Mouse (Mus musculus): ENCODE data around the gene Nrn1l. TPM values are rescaled to one million over a fixed set of nuclear protein-coding genes. Genes with fewer than 3 reads are reported as not detected.

Nrn1l gene
- total RNA-seq, 2 experiments from 2014 or later = 1.3 to 1.6 TPM

DNA sequence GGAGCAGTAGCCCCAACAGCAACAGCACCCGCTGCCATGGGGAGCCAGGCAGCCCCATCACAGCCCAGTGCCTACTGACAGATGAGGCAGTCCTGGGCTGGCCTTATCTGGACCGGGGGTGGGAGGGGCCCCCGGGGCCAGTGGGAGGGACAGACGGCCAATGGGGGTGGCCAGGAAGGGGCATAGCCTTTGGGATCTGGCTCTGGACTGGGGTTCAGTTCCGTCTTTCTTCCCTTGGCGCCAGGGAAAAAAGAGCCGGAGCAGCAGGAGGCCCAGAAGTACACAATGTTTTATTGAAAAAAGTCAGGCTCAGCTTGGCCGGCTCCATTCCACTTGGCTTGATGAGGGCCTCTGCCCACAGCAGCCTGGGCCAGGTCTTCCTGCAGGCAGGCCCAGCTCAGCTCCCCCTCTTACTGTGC is 50.0 kb downstream of the Nrn1l start, which contains the start of gene Lcat:
Gene Lcat, minus strand, starts transcription at position 62 of the 419 bp plus-strand sequence.
- no peak for DNase-seq (ENCODE audit: low spot score in 2 of 2)

Other genes starting within 250 kb of the Nrn1l start
- 1 to 10 TPM; 2.0 to 2.9 TPM for gene Carmil2, start 207.3 kb upstream of the Nrn1l start, total RNA-seq (2021)
- 10 to 100 TPM; 21.1 to 23.9 TPM for gene Acd, start 192.5 kb upstream of the Nrn1l start, total RNA-seq (2021)
- 10 to 100 TPM in 1 of 2 experiments, 1 to 10 TPM in 1; 7.5 to 14.2 TPM for gene Pard6a, start 192.4 kb upstream of the Nrn1l start, total RNA-seq (2021)
- not detected for gene 4933405L10Rik, start 185.9 kb upstream of the Nrn1l start, total RNA-seq (2021)
- 1 to 10 TPM; 3.0 to 3.5 TPM for gene Enkd1, start 185.4 kb upstream of the Nrn1l start, total RNA-seq (2021)
- gene Gfod2, start 134.9 kb upstream of the Nrn1l start, total RNA-seq (2021) = 10 to 100 TPM in 1 of 2 experiments, 1 to 10 TPM in 1; 7.4 to 10.1 TPM
- 10 to 100 TPM; 20.1 to 24.7 TPM for gene Ranbp10, start 66.2 kb upstream of the Nrn1l start, total RNA-seq (2021)
- not detected for gene Tsnaxip1, start 65.8 kb upstream of the Nrn1l start, total RNA-seq (2021)
- gene Cenpt, start 40.3 kb upstream of the Nrn1l start, total RNA-seq (2021) = 1 to 10 TPM; 5.9 to 6.5 TPM
- 10 to 100 TPM; 35.7 to 38.6 TPM for gene Thap11, start 38.4 kb upstream of the Nrn1l start, total RNA-seq (2021)
- 10 to 100 TPM; 43.9 to 46.2 TPM for gene Nutf2, start 33.0 kb upstream of the Nrn1l start, total RNA-seq (2021)
- gene Edc4, start 12.7 kb upstream of the Nrn1l start, total RNA-seq (2021) = 10 to 100 TPM; 35.0 to 36.7 TPM
- gene Pskh1, start 6.9 kb downstream of the Nrn1l start, total RNA-seq (2021) = 10 to 100 TPM; 25.8 to 30.0 TPM
- under 1 TPM in 1 of 2 experiments, not detected in 1; 0.93 TPM for gene Ctrl, start 40.3 kb downstream of the Nrn1l start, total RNA-seq (2021)
- 10 to 100 TPM; 78.7 to 84.1 TPM for gene Psmb10, start 44.9 kb downstream of the Nrn1l start, total RNA-seq (2021)
- gene Lcat, start 49.8 kb downstream of the Nrn1l start, total RNA-seq (2021) = 1 to 10 TPM in 1 of 2 experiments, under 1 TPM in 1; 0.51 to 1.8 TPM
- gene Slc12a4, start 72.5 kb downstream of the Nrn1l start, total RNA-seq (2021) = 10 to 100 TPM; 45.4 to 56.9 TPM
- gene Dpep3, start 85.9 kb downstream of the Nrn1l start, total RNA-seq (2021) = not detected
- gene Dus2, start 97.8 kb downstream of the Nrn1l start, total RNA-seq (2021) = 10 to 100 TPM; 14.2 to 21.2 TPM
- not detected for gene Dpep2nb, start 112.4 kb downstream of the Nrn1l start, total RNA-seq (2021)
- 10 to 100 TPM; 16.4 to 16.9 TPM for gene Ddx28, start 118.3 kb downstream of the Nrn1l start, total RNA-seq (2021)
- gene Nfatc3, start 165.3 kb downstream of the Nrn1l start, total RNA-seq (2021) = 10 to 100 TPM; 34.5 to 50.9 TPM
- gene Esrp2, start 243.4 kb downstream of the Nrn1l start, total RNA-seq (2021) = 1 to 10 TPM in 1 of 2 experiments, under 1 TPM in 1; 0.61 to 1.5 TPM

All from adrenal gland, adult 18-20 months (tissue).